Mouse (Mus musculus) naive thymus-derived CD4-positive, alpha-beta T cell, adult 2 months (primary cell): ENCODE results near the gene Ldlrap1.

Source experiments
- DNase-seq: peaks from one replicate; pipeline ENCODE4 v3.0.0-alpha.2; 2011; ENCODE audit warnings: low read depth

Ldlrap1 gene

GRCm38 (mm10) chr4:134775234-134775944 lies 7.6 kb upstream of the Ldlrap1 start:
- no peak for DNase-seq

DNA sequence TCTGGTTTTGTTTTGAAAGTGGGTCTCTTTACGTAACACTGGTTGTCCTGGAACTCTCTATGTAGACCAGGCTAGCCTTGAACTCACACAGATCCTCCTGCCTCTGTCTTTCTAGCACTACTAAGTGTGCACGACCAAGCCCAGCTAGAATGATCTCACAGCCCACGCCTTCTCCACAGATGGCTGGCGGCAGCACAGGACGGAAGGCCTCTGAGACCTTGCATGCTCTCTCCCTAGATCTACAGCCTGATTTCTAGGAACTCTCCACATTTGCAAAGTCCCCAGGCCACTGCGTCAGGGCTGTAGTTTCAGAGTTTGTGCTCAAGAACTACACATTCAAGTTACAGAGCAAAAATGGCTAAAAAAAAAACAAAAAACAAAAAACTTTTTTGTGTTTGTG lies 6.3 kb upstream of the Ldlrap1 start:
- DNase-seq: no peak

GRCm38 (mm10) chr4:134772805-134773674 lies 5.2 kb upstream of the Ldlrap1 start:
- DNase-seq: peak; percentile 61

- no peak for DNase-seq
Observed at GRCm38 (mm10) chr4:134769891-134770290, 2.1 kb upstream of the Ldlrap1 start.

- DNase-seq: no peak
Observed at GRCm38 (mm10) chr4:134769081-134769811, 1.4 kb upstream of the Ldlrap1 start.

DNA sequence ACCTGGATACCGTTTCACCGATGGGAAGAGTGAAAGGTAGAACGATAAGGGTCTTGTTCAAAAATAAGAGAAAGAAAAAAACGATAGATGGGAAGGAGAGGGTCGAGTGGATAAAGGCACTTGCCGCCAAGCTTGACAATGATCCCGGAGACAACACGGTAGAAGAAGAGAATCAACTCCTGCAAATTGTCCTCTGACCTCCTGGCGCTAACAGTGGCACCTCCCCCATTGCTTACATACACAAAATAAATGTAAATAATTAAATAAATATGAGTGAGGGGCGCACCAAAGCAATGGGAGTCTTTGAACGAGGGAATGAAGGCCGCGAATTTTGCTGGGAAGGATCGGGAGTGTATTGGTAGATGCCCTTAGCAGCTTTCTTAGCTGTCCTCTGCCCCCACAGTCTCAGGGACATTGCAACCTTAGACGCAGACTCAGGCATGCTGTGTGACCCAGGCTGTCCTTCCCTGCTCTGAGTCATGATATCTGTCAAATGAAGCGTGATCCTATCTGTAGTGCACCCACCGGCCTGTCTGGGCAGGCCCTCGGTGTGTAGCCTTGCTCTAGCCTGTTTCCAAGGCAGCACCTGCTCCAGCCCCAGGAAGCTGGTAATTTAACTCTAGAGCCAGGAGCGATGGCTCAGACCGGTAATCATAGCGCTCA lies 533 bp upstream of the Ldlrap1 start:
- peak; percentile 39 for DNase-seq

GRCm38 (mm10) chr4:134766904-134767425 lies 859 bp downstream of the Ldlrap1 start:
- peak; percentile 54 for DNase-seq

DNA sequence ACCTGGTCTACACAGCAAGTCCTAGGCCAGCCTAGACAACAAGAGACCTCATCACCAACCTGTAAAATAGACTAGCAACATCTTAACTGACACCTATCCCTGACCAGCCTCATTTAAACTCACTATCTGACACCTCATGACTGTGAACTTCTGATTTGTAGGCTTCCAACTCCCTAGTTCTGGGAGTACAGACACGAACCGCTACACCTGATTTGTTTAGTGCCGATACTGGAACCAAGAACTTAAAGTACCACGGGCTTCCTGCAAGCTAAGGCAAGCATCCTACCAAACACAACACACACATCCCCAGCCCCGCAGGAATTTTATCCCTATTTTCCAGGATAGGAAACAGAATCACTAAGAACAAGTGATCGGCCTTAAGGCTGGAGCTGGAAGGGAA lies 1.5 kb downstream of the Ldlrap1 start:
- DNase-seq: peak; percentile 34

GRCm38 (mm10) chr4:134764333-134764732 lies 3.5 kb downstream of the Ldlrap1 start:
- DNase-seq: no peak

- no peak for DNase-seq
Observed at GRCm38 (mm10) chr4:134762360-134762759, 5.5 kb downstream of the Ldlrap1 start.

DNA sequence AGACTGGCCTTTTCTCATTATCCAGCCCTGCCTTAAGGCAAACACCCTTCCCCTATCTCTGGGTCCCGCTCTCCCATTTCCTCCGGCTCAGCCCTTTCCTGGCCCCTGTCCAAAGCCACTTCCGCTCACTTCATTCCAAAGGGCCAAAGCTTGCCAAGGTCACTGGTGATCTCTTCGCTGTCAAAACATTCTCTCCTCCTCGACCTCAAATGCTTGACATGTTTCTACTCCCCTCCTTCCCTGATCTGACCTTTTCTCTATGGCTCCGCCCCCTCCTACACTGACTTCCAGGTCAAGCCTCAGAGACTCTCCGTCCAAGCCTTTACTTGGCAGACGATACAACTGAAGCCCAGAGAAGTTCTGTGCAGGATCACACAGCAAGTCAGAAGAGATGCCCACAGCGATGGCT lies 7.0 kb downstream of the Ldlrap1 start:
- DNase-seq: no peak

DNA sequence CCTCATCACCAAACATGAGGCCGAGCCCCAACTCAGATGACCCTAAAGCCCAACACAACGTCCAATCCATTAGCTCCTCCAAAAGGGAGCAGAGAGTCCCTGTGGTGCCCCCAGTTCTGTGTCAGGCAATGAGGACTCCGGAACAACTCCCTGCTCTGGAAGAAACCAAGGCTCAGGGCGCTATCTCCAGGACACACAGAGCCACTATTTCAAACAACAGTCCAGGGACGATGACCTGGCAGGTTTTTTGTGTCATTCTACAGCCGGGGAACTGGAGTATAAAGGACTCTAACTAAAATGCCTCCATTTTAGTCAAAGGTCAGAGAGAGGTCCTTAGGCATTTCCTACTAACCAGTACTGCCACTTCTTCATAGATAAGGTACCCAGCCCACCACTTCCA lies 7.5 kb downstream of the Ldlrap1 start:
- DNase-seq: no peak

DNA sequence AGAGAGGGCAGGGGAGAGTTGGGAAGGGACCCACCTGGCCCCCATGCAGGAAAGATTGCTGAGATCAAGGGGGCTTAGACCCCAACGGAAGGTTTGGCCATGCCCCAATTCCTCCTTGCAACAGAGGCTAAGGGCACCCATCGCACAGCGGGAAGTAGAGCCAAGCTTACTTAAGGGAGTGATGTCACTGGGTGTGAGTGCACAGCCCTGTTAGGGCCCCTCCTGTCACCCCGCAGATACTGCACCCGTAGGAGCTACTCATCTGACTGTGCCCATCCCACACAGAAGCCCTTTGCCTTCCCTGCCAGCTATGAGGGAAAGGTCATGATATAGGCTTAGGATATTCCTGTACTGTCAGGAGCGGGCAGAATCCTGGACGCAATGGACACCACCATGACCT lies 8.3 kb downstream of the Ldlrap1 start:
- DNase-seq: no peak

DNA sequence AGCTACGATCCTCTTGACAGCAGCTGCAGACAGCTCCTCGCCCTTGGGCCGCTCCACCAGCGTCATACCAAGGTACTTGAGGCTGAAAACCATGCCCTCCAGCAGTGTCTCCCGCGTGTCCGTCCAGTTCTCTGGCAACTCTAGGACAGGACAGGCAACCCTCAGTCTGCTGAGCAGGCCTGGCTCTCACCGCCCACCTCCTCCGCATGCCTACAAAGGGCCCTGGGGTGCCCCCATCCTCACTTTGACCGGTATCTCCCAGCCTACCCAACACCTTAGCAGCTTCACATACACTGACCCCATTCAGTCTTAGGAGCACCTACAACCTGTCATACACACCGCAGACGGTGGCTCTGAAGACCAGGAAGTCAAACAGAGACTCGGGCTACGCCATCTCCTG lies 8.9 kb downstream of the Ldlrap1 start:
- no peak for DNase-seq

- DNase-seq: no peak
Observed at GRCm38 (mm10) chr4:134758367-134758766, 9.5 kb downstream of the Ldlrap1 start.

DNA sequence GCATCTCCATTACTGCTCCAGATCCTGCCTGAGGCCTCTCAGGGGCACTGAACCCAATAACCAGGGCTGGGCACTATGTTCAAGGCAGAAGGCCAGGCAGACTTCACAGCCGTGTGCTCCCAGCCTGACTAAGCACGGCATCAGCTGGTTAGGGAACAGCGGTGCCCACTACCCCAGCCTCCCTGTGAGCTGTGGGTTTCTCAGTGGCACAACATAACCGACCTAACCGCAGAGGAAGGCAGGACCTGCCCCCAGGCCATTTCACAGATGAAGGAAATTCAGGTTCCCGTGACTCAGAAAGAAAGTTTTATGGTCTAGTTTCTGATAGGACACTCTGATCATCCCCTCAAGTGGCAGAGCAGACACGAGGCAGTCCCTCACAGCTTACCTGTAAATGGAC lies 10.9 kb downstream of the Ldlrap1 start:
- DNase-seq: no peak

- DNase-seq: no peak
Observed at GRCm38 (mm10) chr4:134754941-134755340, 12.9 kb downstream of the Ldlrap1 start.

GRCm38 (mm10) chr4:134754371-134754770 lies 13.5 kb downstream of the Ldlrap1 start:
- DNase-seq: no peak

DNA sequence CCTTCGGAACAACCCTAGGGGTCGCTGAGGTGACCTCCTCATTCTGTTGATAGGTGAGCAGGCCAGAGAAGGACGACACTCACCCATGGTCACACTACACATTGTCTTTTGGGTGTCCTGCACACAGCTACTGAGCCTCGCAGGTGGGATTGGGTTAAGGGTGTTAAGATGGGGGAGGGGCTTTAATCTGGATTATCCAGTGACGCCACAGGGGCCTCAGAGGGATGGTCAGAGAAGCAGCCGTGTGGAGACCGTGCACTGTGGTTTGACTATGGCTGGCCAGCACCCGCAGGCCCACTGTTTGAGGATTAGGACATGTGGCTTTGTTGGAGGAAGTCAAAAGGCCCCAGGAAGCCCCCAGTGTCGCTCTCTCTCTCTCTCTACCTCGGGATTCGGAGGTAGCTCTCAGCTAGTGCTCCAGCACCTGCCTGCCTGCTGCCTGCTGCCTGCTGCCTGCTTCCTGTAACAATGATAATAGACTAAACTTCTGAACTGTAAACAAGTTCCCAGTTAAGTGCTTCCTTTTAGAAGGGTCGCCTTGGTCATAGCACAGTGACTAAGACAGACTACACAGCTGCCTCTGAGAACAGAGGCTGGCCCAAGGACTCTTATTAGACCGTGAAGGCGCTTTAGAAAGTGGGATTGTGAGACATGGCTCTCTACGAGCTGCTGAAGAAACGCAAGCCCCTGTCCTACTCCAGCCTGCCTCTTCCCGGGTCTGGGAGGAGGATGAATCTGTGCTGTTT lies 14.1 kb downstream of the Ldlrap1 start:
- DNase-seq: peak; percentile 60

DNA sequence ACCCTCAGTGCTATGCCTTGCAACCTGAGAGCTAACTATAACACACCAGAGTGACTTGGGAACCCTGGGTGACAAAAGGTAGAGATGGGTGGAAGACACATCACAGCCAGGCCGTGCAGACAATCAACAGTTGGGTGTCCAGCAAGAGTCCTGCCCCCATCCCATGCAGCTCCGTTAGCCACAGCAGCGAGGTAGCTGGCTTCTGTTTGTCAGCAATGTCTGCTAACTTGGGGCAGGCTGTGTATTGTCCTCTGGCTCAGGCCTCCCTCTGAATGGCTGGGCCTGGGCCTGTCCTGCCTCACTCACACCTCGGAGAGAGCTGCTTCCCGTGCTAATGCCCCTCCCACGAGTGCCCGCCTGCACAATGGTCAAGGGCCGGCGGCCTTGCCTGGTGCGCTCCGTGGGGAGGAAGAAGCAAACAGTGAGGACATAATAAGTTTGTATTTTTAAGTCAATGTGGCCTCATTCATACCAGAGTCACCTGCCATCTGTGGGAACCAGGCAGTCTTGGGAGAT lies 14.9 kb downstream of the Ldlrap1 start:
- DNase-seq: no peak
